Comparison of ENCODE assay signal across 23 mouse cellular contexts in the genomic region with DNA sequence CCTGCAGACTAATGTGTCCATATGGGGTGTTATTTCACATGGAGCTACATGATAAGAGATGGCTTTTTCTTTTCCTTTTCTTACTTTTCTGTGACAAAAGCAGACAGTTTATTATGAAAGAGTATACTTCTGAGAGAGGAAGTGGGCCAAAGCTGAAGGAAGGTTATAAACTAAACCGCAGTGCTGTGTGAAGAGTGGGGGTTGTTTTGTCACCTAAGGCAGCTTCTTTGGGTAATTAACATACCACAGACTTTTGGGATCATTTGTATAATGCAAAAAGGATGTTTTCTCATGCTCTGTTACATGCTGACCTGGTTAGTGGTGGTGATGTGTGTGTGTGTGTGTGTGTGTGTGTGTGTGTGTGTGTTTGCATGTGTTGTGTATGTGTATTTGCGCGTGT. TPM values are rescaled to one million over a fixed set of nuclear protein-coding genes. Genes with fewer than 3 reads are reported as not detected.
A peak's percentile ranks its signal among the peaks of the same experiment; 100 is the strongest.
DNase-seq lines count a peak whose midpoint lies in the region; ATAC-seq and TF ChIP-seq lines count a peak whose summit lies in the region.
"Had no signal": no experiment of that assay in that cellular context is flagged by ENCODE, and none has a peak within 500 bp of the region (broad histone marks: within the 10 kb centered on the region; RNA-seq: fewer than 3 reads in every experiment).

No protein-coding gene starts in this region.

- no peak for TF ChIP-seq CTCF in CH12.LX (conservative IDR thresholded peaks at IDR 0.05 in 1 of 2, IDR thresholded peaks at IDR 0.05 in 1 of 2; ENCODE audit: low read depth in 2 of 2, low read length in 2 of 2)

- peak overlapping the region; percentile 15; the same call in 1 of the 2 replicates for H3K4me2 ChIP-seq in CH12.LX (ENCODE audit: insufficient read depth, low read depth, poor library complexity, severe bottlenecking)
- H3K4me2 ChIP-seq in heart, embryonic 12.5 days = no peak overlapping the region
- H3K4me2 ChIP-seq: forebrain, embryonic 13.5 days; hindbrain, embryonic 12.5 days; lung, embryonic 14.5 days; midbrain, embryonic 13.5 days had no signal

- H3K27ac ChIP-seq in CH12.LX (ENCODE audit: insufficient read depth, low read depth) = no peak overlapping the region
- no peak overlapping the region for H3K27ac ChIP-seq in heart, embryonic 12.5 days (ENCODE audit: poor library complexity, severe bottlenecking)
- H3K27ac ChIP-seq: forebrain, embryonic 13.5 days; heart, embryonic 10.5 days; hindbrain, embryonic 12.5 days; left cerebral cortex, adult 2 months; limb, embryonic 10.5 days; midbrain, embryonic 13.5 days had no signal

- H3K27me3 ChIP-seq in CH12.LX (replicated peaks) = no peaks in the 10 kb centered on the region
- H3K27me3 ChIP-seq in heart, embryonic 12.5 days (replicated peaks) = no peaks in the 10 kb centered on the region
- H3K27me3 ChIP-seq: forebrain, embryonic 13.5 days; hindbrain, embryonic 12.5 days; midbrain, embryonic 13.5 days had no signal

- TF ChIP-seq POLR2A in CH12.LX (IDR thresholded peaks at IDR 0.05; ENCODE audit: low read depth, low read length) = no peak

- in situ Hi-C loops in CH12.LX (cut with MboI; ENCODE audit: low pct_ligation_motif_present, low pct_unique_long_range_greater_than_20kb, low sequenced_read_pairs) = no loop called here

- no peaks in the 10 kb centered on the region; the same call in 1 of the 2 replicates for H3K79me2 ChIP-seq in CH12.LX (replicated peaks; ENCODE audit: control insufficient read depth, extremely low read depth, insufficient read depth, poor library complexity, severe bottlenecking)

- peaks cover 0 to 44% of the 10 kb centered on the region in 2 experiments for H3K36me3 ChIP-seq in CH12.LX (replicated peaks in 1 of 2; ENCODE audit: control insufficient read depth in 1 of 2, insufficient read depth in 1 of 2, low read length in 1 of 2)
- no peaks in the 10 kb centered on the region for H3K36me3 ChIP-seq in heart, embryonic 12.5 days
- H3K36me3 ChIP-seq: heart, embryonic 10.5 days; hindbrain, embryonic 12.5 days; limb, embryonic 10.5 days; midbrain, embryonic 13.5 days had no signal

- dilution Hi-C loops in CH12.LX (cut with MboI; ENCODE audit: extremely low pct_ligation_motif_present, extremely low pct_unique_long_range_greater_than_20kb, low sequenced_read_pairs) = no loop called here

- TF ChIP-seq RAD21 in CH12.LX (IDR thresholded peaks at IDR 0.05; ENCODE audit: low read depth, low read length) = no peak

- H3K9me3 ChIP-seq in CH12.LX (replicated peaks; ENCODE audit: low read length) = no peaks in the 10 kb centered on the region
- no peaks in the 10 kb centered on the region for H3K9me3 ChIP-seq in heart, embryonic 12.5 days (replicated peaks)
- H3K9me3 ChIP-seq: forebrain, embryonic 13.5 days; heart, embryonic 10.5 days; hindbrain, embryonic 12.5 days; limb, embryonic 10.5 days; midbrain, embryonic 13.5 days had no signal

- peak; percentile 99 for ATAC-seq in inflammation-experienced regulatory T-cells, adult 6 months
- ATAC-seq in heart, embryonic 12.5 days (ENCODE audit: insufficient number of reproducible peaks, low FRiP score) = no peak
- ATAC-seq: forebrain, embryonic 13.5 days; midbrain, embryonic 13.5 days had no signal

- peak; percentile 73 for DNase-seq in CD4-positive, CD25-positive, alpha-beta regulatory T cell, adult 2 months (ENCODE audit: low read depth, low spot score)
- DNase-seq in CH12.LX (ENCODE audit: extremely low read depth) = peak; percentile 65
- DNase-seq in thymus, postnatal 0 days (ENCODE audit: low spot score) = peak; percentile 76
- DNase-seq in urinary bladder, postnatal 25 days (ENCODE audit: low spot score) = no peak
- no peak for DNase-seq in adipocyte (ENCODE audit: low spot score)
- DNase-seq: cerebellum, adult 2 months; gastrocnemius, postnatal 36 days; heart, postnatal 10 days; kidney, adult 8-10 months; kidney, postnatal 36 days; layer of hippocampus, adult 9-11 months; lung, embryonic 14.5 days; lung, postnatal 4 days; right cerebral cortex, postnatal 25 days had no signal

- peak overlapping the region in 1 of 3 experiments; percentile 62 for H3K4me3 ChIP-seq in CH12.LX (replicated peaks in 1 of 3; ENCODE audit: low read depth in 2 of 3, low read length in 2 of 3, poor library complexity in 1 of 3)
- no peak overlapping the region for H3K4me3 ChIP-seq in heart, embryonic 12.5 days
- H3K4me3 ChIP-seq: forebrain, embryonic 13.5 days; heart, embryonic 10.5 days; hindbrain, embryonic 12.5 days; left cerebral cortex, adult 2 months; limb, embryonic 10.5 days; midbrain, embryonic 13.5 days had no signal

- TF ChIP-seq EP300 in CH12.LX (IDR thresholded peaks at IDR 0.05; ENCODE audit: low read length) = peak; percentile 69

- peaks cover 14 to 57% of the 10 kb centered on the region in 2 experiments for H3K4me1 ChIP-seq in CH12.LX (ENCODE audit: control insufficient read depth in 1 of 2, insufficient read depth in 2 of 2)
- no peaks in the 10 kb centered on the region for H3K4me1 ChIP-seq in heart, embryonic 12.5 days (replicated peaks)
- H3K4me1 ChIP-seq: forebrain, embryonic 13.5 days; heart, embryonic 10.5 days; hindbrain, embryonic 12.5 days; midbrain, embryonic 13.5 days had no signal

- H3K9ac ChIP-seq in CH12.LX (ENCODE audit: insufficient read depth, low read depth) = no peak overlapping the region
- H3K9ac ChIP-seq in heart, embryonic 12.5 days = no peak overlapping the region
- H3K9ac ChIP-seq: forebrain, embryonic 13.5 days; hindbrain, embryonic 12.5 days; lung, embryonic 14.5 days; midbrain, embryonic 13.5 days had no signal

- WGBS in heart, embryonic 12.5 days = 72% methylated on average over 3 of the region's 3 CpGs

TF ChIP-seq in CH12.LX, 34 proteins besides CTCF, POLR2A, EP300 and RAD21:
- TF ChIP-seq MAFK (IDR thresholded peaks at IDR 0.05; ENCODE audit: insufficient replicate concordance, low read length) = no peak
- TF ChIP-seq TBP (conservative IDR thresholded peaks at IDR 0.05; ENCODE audit: low read depth, low read length) = no peak
- TF ChIP-seq ZC3H11A (IDR thresholded peaks at IDR 0.05; ENCODE audit: low read depth, low read length) = no peak
- TF ChIP-seq BHLHE40 (IDR thresholded peaks at IDR 0.05; ENCODE audit: low read depth, low read length) = peak; percentile 59
- TF ChIP-seq IRF4 (IDR thresholded peaks at IDR 0.05; ENCODE audit: low read depth, low read length) = peak; percentile 63; the same call in 1 of the 2 replicates
- TF ChIP-seq ELF1 (IDR thresholded peaks at IDR 0.05; ENCODE audit: low read depth, low read length) = no peak
- 0 out of 2 replicates have a peak, but pooled peaks have one; percentile 19 for TF ChIP-seq TCF12 (IDR thresholded peaks at IDR 0.05; ENCODE audit: low read depth, low read length)
- no peak for TF ChIP-seq MEF2A (IDR thresholded peaks at IDR 0.05; ENCODE audit: borderline replicate concordance, low read depth, low read length)
- TF ChIP-seq ETS1 (conservative IDR thresholded peaks at IDR 0.05; ENCODE audit: low read depth, low read length) = peak; percentile 70

RNA-seq across cellular contexts. Expression of a gene that starts 24.5 kb away (rescaled TPM):
- total RNA-seq in CH12.LX (2012; rRNA removed) (6.0 and 10.1 TPM in 2 replicates), CH12.LX (2014; rRNA removed) (15.4 and 16.5 TPM in 2 replicates)
- 16.7 and 18.5 TPM in 2 replicates for polyA plus RNA-seq in CH12.LX (2012; ENCODE audit: insufficient read length, low read depth)
- polyA plus RNA-seq in inflammation-experienced regulatory T-cells, adult 6 months (2017; shearing (Covaris generic)) = 1 to 10 TPM; 6.2 to 6.9 (median 6.6) TPM
- polyA plus RNA-seq in thymus, postnatal 0 days (2015; fragmentation: Nextera tagmentation; extraction: Ambion mirVana) = 9.8 and 10.9 TPM in 2 replicates
- polyA plus RNA-seq in heart, embryonic 12.5 days (2016; fragmentation: Nextera tagmentation; extraction: Ambion mirVana) = 0.98 and 1.2 TPM in 2 replicates
- total RNA-seq: MEL had no signal

Comparison
In these comparisons a context has a peak if more than half of its experiments do, and no peak if none do; other contexts are left out.
1. DNase-seq: peak in CD4-positive, CD25-positive, alpha-beta regulatory T cell, adult 2 months (single experiment), CH12.LX (single experiment) and thymus, postnatal 0 days (single experiment); none in urinary bladder, postnatal 25 days (single experiment) and adipocyte (single experiment).